Mouse (Mus musculus) erythroid progenitor cell, adult 5-6 weeks (primary cell): Measurements from ENCODE around the gene H3f3b. TPM values are rescaled to one million over a fixed set of nuclear protein-coding genes. Genes with fewer than 3 reads are reported as not detected.

Source experiments
- ATAC-seq: replicated peaks from 2 replicates; pipeline ENCODE4 v1.8.0; 2016; ENCODE audit warnings: moderate number of reproducible peaks, mild to moderate bottlenecking, moderate TSS enrichment, inconsistent platforms; ENCODE audit not compliant: poor library complexity, low FRiP score, severe bottlenecking
- total RNA-seq, 2 experiments: library from RNA; stranded (forward) in 1 of 2; stranded (reverse) in 1 of 2; fragments of 150-400 nt in 1 of 2; fragments of 186-747, 209-891 nt in 1 of 2; gene quantifications; 2 replicates each; pipeline versions ENCODE4 v1.2.3 to v1.2.4; 2015 to 2017; ENCODE audit warnings: low replicate concordance in 2 of 2

Gene H3f3b
- total RNA-seq (2015; ENCODE audit: low replicate concordance) (711 and 715 TPM in 2 replicates), total RNA-seq (2017; ENCODE audit: low replicate concordance) (555 and 685 TPM in 2 replicates)

DNA sequence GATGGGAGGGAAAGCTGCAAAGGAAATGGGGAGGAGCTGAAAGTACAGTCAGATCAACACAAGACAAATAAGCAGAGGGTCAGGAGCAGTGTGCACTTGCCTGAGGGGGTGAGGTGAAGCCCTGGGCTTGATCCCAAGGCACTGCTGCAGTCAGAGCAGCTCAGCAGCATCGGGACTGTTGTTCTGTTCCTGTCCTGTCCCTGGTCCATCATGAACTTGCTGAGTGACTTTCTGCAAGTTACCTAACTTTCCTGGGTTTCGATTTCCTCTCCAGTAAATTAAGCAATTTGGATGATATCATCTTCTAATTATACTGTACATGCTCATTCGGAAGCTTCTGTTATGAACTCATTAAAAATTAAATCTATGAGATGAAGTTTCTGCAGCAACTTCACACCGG lies at the start of gene H3f3b:
H3f3b (minus strand) TSS at position 207 of the 400 bp plus-strand sequence.
- no peak for ATAC-seq

DNA sequence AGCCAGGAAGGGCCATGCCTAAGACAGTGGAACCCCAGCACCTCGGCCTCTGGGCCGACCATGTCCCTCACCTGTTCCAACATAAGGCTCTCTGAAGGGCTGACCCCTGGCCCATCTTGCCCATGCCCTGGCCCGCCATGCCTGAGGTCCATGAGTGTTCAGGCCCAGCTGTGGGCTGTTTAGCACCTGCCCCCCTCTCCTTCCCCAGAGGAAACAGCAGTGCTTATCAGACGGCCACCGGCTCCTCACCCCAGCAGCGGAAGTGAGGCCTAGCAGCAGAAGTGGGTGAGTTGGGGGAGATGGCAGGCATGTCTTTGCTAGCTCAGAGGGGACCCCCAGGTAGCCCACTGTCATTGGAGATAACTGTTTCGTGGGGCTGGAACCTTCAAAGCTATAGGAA lies 49.1 kb upstream of the H3f3b start:
- no peak for ATAC-seq

GRCm38 (mm10) chr11:116076266-116076540 lies 48.4 kb upstream of the H3f3b start:
- no peak for ATAC-seq

- no peak for ATAC-seq
Measured at GRCm38 (mm10) chr11:116075539-116076265, 47.9 kb upstream of the H3f3b start.

GRCm38 (mm10) chr11:116074436-116074991 lies 46.8 kb upstream of the H3f3b start:
- ATAC-seq, result no peak

- ATAC-seq, result no peak
Measured at GRCm38 (mm10) chr11:116072608-116073007, 44.8 kb upstream of the H3f3b start.

GRCm38 (mm10) chr11:116071510-116071909 lies 43.7 kb upstream of the H3f3b start:
- ATAC-seq, result no peak

- ATAC-seq, result no peak
Measured at GRCm38 (mm10) chr11:116065345-116065744, 37.6 kb upstream of the H3f3b start.

DNA sequence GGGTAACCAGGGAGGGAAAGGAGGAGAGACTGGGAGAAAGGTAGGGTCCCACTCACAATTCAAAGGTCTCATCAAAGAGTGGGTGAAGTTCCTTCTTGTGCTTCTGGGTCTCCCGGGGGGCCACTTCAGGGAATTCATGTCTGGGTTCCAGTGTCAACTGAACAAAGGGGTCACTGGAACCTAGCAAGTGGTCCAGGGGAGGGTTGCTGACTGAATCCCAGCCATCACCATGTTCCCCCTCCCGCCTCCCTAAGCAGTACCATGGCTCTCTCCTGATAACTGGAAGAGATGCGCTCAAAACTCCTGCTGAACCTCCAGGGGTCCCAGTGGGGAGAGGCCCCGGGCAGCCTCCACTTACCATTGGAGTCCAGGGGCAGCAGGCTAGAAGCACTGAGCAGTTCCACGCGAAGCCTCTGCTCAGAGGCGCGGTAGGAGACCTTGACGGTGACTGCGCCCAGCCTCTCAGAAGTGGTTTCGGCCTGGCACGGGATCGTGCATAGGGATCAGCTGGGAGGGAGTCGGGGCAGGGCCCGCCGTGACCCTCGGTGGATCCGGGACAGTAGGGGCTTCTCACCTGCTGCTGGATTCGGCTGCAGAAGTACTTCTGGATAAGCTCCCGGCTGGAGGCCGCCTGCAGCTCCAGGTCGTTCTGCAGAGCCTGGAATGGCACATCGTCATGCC lies 36.6 kb upstream of the H3f3b start:
- ATAC-seq, result no peak

- ATAC-seq, result no peak
Measured at GRCm38 (mm10) chr11:116063562-116063961, 35.8 kb upstream of the H3f3b start.

GRCm38 (mm10) chr11:116062521-116062920 lies 34.8 kb upstream of the H3f3b start:
- no peak for ATAC-seq

- no peak for ATAC-seq
Measured at GRCm38 (mm10) chr11:116061641-116062415, 34.1 kb upstream of the H3f3b start.

DNA sequence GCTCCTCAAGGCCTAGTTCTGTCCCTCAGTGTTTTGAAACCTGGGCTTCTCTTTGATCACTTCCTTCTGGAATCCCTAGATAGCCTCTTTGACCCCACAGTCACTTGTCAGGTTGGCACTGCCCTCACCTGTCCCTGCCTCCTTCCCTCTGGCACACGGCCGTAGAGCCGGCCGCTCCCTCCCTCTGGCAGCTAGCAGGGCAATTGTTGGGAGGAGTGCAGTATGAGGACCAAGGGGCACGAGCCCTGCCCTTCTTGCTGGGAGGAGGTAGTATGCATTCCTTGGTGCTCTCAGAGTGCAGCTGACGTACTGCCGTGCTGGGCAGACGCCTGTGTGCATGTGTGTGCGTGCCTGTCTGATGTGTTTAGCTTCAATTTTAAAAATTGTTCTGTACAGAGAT lies 32.8 kb upstream of the H3f3b start:
- no peak for ATAC-seq

- ATAC-seq, result no peak
Measured at GRCm38 (mm10) chr11:116059691-116060025, 31.9 kb upstream of the H3f3b start.

DNA sequence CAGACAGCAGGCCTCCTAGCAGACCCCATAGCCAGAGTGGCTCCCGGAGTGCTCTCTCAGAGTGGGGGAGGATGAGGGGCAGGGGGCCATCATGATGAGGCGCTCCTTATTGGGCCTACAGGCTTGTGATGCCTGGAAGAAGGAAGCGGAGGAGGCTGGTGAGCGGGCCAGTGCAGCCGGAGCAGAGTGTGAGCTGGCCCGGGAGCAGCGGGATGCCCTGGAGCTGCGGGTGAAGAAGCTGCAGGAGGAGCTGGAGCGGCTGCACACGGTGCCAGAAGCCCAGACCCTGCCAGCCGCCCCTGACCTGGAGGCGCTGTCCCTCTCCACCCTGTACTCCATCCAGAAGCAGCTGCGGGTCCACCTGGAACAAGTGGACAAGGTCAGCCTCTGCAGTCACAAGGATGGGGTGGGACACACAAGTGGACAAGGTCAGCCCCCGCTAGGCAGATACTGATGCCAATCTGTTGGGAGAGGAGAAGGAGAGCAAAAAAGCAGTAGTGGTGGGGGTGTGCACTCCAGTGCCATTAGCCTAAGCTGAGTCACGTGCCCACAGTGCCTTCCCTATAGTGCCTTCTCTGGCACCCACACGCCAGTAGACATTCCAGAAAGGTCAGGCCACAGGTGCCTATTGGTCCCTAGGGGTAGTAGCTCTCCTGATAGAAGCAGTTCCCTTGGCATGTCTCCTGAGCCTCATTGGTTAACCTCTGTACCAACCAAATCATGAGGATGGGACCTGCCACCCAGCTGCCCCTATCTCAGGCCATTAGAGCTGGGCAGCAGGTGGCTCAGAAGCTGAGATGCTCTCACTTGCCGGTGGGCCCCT lies 31.3 kb upstream of the H3f3b start:
- no peak for ATAC-seq

- ATAC-seq, result no peak
Measured at GRCm38 (mm10) chr11:116058022-116058614, 30.4 kb upstream of the H3f3b start.

- peak; percentile 72 for ATAC-seq
Measured at GRCm38 (mm10) chr11:116057237-116057881, 29.6 kb upstream of the H3f3b start.

GRCm38 (mm10) chr11:116055873-116056272 lies 28.1 kb upstream of the H3f3b start:
- ATAC-seq, result peak; percentile 58
